Mouse (Mus musculus) hindbrain, embryonic 14.5 days (tissue): ENCODE data around the gene Rph3al. TPM values are rescaled to one million over a fixed set of nuclear protein-coding genes. Genes with fewer than 3 reads are reported as not detected.

ENCODE experiments used
- ATAC-seq: fragments of 200-750 bp; cut with Nextera tagmentation; 2 replicates; pipeline ENCODE4 v1.8.0; 2017; ENCODE audit warnings: moderate number of reproducible peaks, mild to moderate bottlenecking, moderate TSS enrichment, moderate library complexity; ENCODE audit not compliant: low FRiP score
- DNase-seq: peaks from one replicate; pipeline ENCODE4 v3.0.0-alpha.2; 2015; ENCODE audit warnings: low spot score
- H3K27ac ChIP-seq: fragments of 300-500 bp; sonication (generic); 2 replicates; pipeline ENCODE4 v1.5.1; 2014; ENCODE audit warnings: mild to moderate bottlenecking, moderate library complexity
- H3K27me3 ChIP-seq: fragments of 300-500 bp; sonication (generic); 2 replicates; pipeline ENCODE4 v1.6.1; 2014; ENCODE audit warnings: mild to moderate bottlenecking, low read length, mixed read lengths; ENCODE audit not compliant: control insufficient read depth, insufficient read depth
- H3K36me3 ChIP-seq: fragments of 300-500 bp; sonication (generic); replicated peaks from 2 replicates; pipeline ENCODE4 v1.6.1; 2014; ENCODE audit not compliant: control insufficient read depth, insufficient read depth
- H3K4me1 ChIP-seq: fragments of 300-500 bp; sonication (generic); replicated peaks from 2 replicates; pipeline ENCODE4 v1.6.1; 2014; ENCODE audit warnings: antibody characterized with exemption, low read length, mixed read lengths; ENCODE audit not compliant: control insufficient read depth, insufficient read depth
- H3K4me2 ChIP-seq: fragments of 300-500 bp; sonication (generic); replicated peaks from 2 replicates; pipeline ENCODE4 v1.6.1; 2014; ENCODE audit warnings: mild to moderate bottlenecking, moderate library complexity
- H3K4me3 ChIP-seq: fragments of 300-500 bp; sonication (generic); replicated peaks from 2 replicates; pipeline ENCODE4 v1.5.1; 2014; ENCODE audit warnings: mild to moderate bottlenecking, low read length
- H3K9ac ChIP-seq: fragments of 300-500 bp; sonication (generic); 2 replicates; pipeline ENCODE4 v1.6.1; 2014
- H3K9me3 ChIP-seq: fragments of 300-500 bp; sonication (generic); 2 replicates; pipeline ENCODE4 v1.6.1; 2016; ENCODE audit warnings: low read length; ENCODE audit not compliant: control insufficient read depth
- WGBS: fragments of 180-500 bp; shearing (Covaris S2); extraction: QIAGEN DNeasy Blood & Tissue Kit; methylation state at CpG from one replicate; pipeline ENCODE4 v1.1.7; 2014; 5-methylcytosine and 5-hydroxymethylcytosine counted together
- polyA plus RNA-seq: library from polyadenylated mRNA; unstranded; fragments of >200 nt; fragmentation: Nextera tagmentation; extraction: Ambion mirVana; gene quantifications from 2 replicates; pipeline ENCODE4 v1.2.1, GENCODE M21; 2014

Rph3al gene
- polyA plus RNA-seq, 1 experiment from 2014 or later = 2.9 TPM

GRCm38 (mm10) chr11:75801771-75802550 is 136.3 kb downstream of the Rph3al start:
- ATAC-seq (no peak), DNase-seq (no peak)
- Histone ChIP-seq H3K9ac (no peak overlapping the region), H3K4me1 (no peaks in the 10 kb centered on the region), H3K36me3 (no peaks in the 10 kb centered on the region), H3K9me3 (no peaks in the 10 kb centered on the region), H3K27ac (no peak overlapping the region), H3K27me3 (peaks cover 10% of the 10 kb centered on the region), H3K4me3 (no peak overlapping the region), H3K4me2 (no peak overlapping the region)
- WGBS = 85% methylated on average over 7 of the region's 7 CpGs

GRCm38 (mm10) chr11:75801369-75801768 is 136.9 kb downstream of the Rph3al start:
- H3K4me3 ChIP-seq = no peak overlapping the region
- H3K36me3 ChIP-seq = no peaks in the 10 kb centered on the region
- peaks cover 15% of the 10 kb centered on the region for H3K27me3 ChIP-seq
- H3K27ac ChIP-seq = no peak overlapping the region
- WGBS = 85% methylated on average over 4 of the region's 4 CpGs
- no peak overlapping the region for H3K9ac ChIP-seq
- DNase-seq (no peak), ATAC-seq (no peak)
- no peaks in the 10 kb centered on the region for H3K9me3 ChIP-seq
- H3K4me1 ChIP-seq = no peaks in the 10 kb centered on the region
- H3K4me2 ChIP-seq = no peak overlapping the region

- no peak overlapping the region for H3K27ac ChIP-seq
- H3K36me3 ChIP-seq = no peaks in the 10 kb centered on the region
- H3K27me3 ChIP-seq = peaks cover 43% of the 10 kb centered on the region
- no peak overlapping the region for H3K4me3 ChIP-seq
- H3K4me1 ChIP-seq = peaks cover 7% of the 10 kb centered on the region; the same call in 1 of the 2 replicates
- DNase-seq = no peak
- H3K4me2 ChIP-seq = peak overlapping the region; percentile 64
- no peak for ATAC-seq
- no peaks in the 10 kb centered on the region for H3K9me3 ChIP-seq
- peak overlapping the region; percentile 58; the same call in 1 of the 2 replicates for H3K9ac ChIP-seq
- WGBS = 68% methylated on average over 13 of the region's 13 CpGs
These were observed 141.5 kb downstream of the Rph3al start for GRCm38 (mm10) chr11:75796536-75797246.

GRCm38 (mm10) chr11:75796029-75796445 is 142.2 kb downstream of the Rph3al start, which contains the start of gene Doc2b:
Gene Doc2b, minus strand, starts transcription at chr11:75796049.
- WGBS = 6% methylated on average over 22 of the region's 37 CpGs
- Histone ChIP-seq H3K4me3 (peak within 1 kb of the TSS; percentile 50), H3K4me2 (peak within 1 kb of the TSS; percentile 64), H3K9ac (peak within 1 kb of the TSS; percentile 58), H3K36me3 (no peaks in the 10 kb centered on the region), H3K27me3 (peaks cover 43% of the 10 kb centered on the region), H3K4me1 (peaks cover 7% of the 10 kb centered on the region; the same call in 1 of the 2 replicates), H3K27ac (no peak within 1 kb of the TSS), H3K9me3 (no peaks in the 10 kb centered on the region)
- DNase-seq (peak; percentile 68), ATAC-seq (peak; percentile 87)

GRCm38 (mm10) chr11:75795321-75795636 is 142.9 kb downstream of the Rph3al start:
- H3K27ac ChIP-seq = no peak overlapping the region
- H3K4me1 ChIP-seq = peaks cover 7% of the 10 kb centered on the region; the same call in 1 of the 2 replicates
- H3K4me2 ChIP-seq = peak overlapping the region; percentile 64
- no peaks in the 10 kb centered on the region for H3K9me3 ChIP-seq
- H3K9ac ChIP-seq = peak overlapping the region; percentile 58
- WGBS = 2% methylated on average over 24 of the region's 42 CpGs
- DNase-seq = no peak
- peaks cover 43% of the 10 kb centered on the region for H3K27me3 ChIP-seq
- ATAC-seq = no peak
- no peaks in the 10 kb centered on the region for H3K36me3 ChIP-seq
- H3K4me3 ChIP-seq = peak overlapping the region; percentile 50

GRCm38 (mm10) chr11:75794602-75795320 is 143.5 kb downstream of the Rph3al start:
- peak overlapping the region; percentile 64 for H3K4me2 ChIP-seq
- H3K4me3 ChIP-seq = peak overlapping the region; percentile 50
- H3K9ac ChIP-seq = peak overlapping the region; percentile 58
- ATAC-seq (no peak), DNase-seq (no peak)
- no peaks in the 10 kb centered on the region for H3K36me3 ChIP-seq
- H3K27ac ChIP-seq = no peak overlapping the region
- WGBS = 6% methylated on average over 44 of the region's 45 CpGs
- no peaks in the 10 kb centered on the region for H3K9me3 ChIP-seq
- peaks cover 7% of the 10 kb centered on the region; the same call in 1 of the 2 replicates for H3K4me1 ChIP-seq
- peaks cover 43% of the 10 kb centered on the region for H3K27me3 ChIP-seq

- DNase-seq = no peak
- Histone ChIP-seq H3K36me3 (no peaks in the 10 kb centered on the region), H3K4me2 (no peak overlapping the region), H3K9me3 (no peaks in the 10 kb centered on the region), H3K27ac (no peak overlapping the region), H3K4me1 (peaks cover 7% of the 10 kb centered on the region; the same call in 1 of the 2 replicates), H3K9ac (no peak overlapping the region), H3K4me3 (no peak overlapping the region), H3K27me3 (peaks cover 43% of the 10 kb centered on the region)
- no peak for ATAC-seq
- 66% methylated on average over 5 of the region's 5 CpGs for WGBS
These were observed 144.9 kb downstream of the Rph3al start for GRCm38 (mm10) chr11:75793351-75793750.

GRCm38 (mm10) chr11:75792535-75792934 is 145.7 kb downstream of the Rph3al start:
- DNase-seq (no peak), ATAC-seq (no peak)
- H3K27me3 ChIP-seq = peaks cover 39% of the 10 kb centered on the region
- no peak overlapping the region for H3K9ac ChIP-seq
- no peaks in the 10 kb centered on the region for H3K36me3 ChIP-seq
- WGBS = 75% methylated on average over 5 of the region's 5 CpGs
- no peak overlapping the region for H3K4me3 ChIP-seq
- H3K27ac ChIP-seq = no peak overlapping the region
- H3K9me3 ChIP-seq = no peaks in the 10 kb centered on the region
- no peak overlapping the region for H3K4me2 ChIP-seq
- H3K4me1 ChIP-seq = peaks cover 7% of the 10 kb centered on the region; the same call in 1 of the 2 replicates

- no peak for ATAC-seq
- no peaks in the 10 kb centered on the region for H3K4me1 ChIP-seq
- no peaks in the 10 kb centered on the region for H3K27me3 ChIP-seq
- WGBS = 75% methylated on average over 8 of the region's 8 CpGs
- no peak overlapping the region for H3K4me3 ChIP-seq
- no peaks in the 10 kb centered on the region for H3K36me3 ChIP-seq
- H3K4me2 ChIP-seq = no peak overlapping the region
- no peak overlapping the region for H3K9ac ChIP-seq
- no peak overlapping the region for H3K27ac ChIP-seq
- H3K9me3 ChIP-seq = no peaks in the 10 kb centered on the region
- DNase-seq = no peak
These were observed 152.3 kb downstream of the Rph3al start for GRCm38 (mm10) chr11:75785897-75786296.
